Mouse (Mus musculus) gastrocnemius, postnatal 14 days (tissue): Measurements from ENCODE around the gene Plcd1. TPM values are rescaled to one million over a fixed set of nuclear protein-coding genes. Genes with fewer than 3 reads are reported as not detected.

Experiments used
- DNase-seq: peaks from one replicate; pipeline ENCODE4 v3.0.0; 2021; ENCODE audit warnings: mixed read lengths
- intact Hi-C: fragments of 180-260 bp; cut with DNase I; formaldehyde crosslinking; loops from one replicate; pipeline ENCODE4 v1.15.1; 2025; ENCODE audit warnings: low total_unique reads
- total RNA-seq, 2 experiments: library from RNA; stranded (reverse); gene quantifications; 2 replicates each; pipeline ENCODE4 v1.2.3; 2021

Gene Plcd1
- total RNA-seq, 2 experiments from 2014 or later = 11.6 to 11.7 TPM

DNA sequence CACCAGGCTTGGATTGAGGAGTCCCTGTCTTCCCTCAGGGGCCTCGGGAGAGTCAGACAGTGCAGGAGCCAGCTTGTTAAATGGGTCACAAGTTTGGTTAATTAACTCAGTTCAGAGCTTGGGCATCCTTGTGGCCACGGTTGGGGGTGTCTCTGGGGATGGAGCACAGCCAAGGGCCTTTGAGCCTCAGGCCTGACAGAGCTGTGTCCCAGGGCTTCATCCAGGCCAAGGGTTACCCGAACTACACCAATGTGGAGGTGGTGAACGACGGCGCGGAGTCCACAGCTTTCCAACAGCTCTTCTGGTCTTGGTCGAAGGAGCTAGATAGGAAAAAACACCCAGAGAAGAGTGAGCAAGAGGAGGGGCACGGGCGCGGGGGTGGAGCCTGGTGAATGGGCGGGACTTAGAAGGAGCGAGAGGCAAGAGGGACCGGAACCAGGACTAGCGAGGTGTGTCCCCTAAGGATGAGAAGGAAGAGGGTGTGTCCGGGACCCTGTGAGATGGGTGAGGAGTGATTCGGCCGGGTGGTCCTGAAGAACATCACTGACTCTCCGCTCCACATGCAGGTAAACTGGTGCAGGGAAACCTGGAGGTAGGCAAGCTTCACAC lies 30.2 kb downstream of the Plcd1 start:
- intact Hi-C loops = loop anchor here (10.0 kb wide), 1 partner anchor 468 kb away; no protein-coding TSS in a partner anchor
- DNase-seq = no peak

DNA sequence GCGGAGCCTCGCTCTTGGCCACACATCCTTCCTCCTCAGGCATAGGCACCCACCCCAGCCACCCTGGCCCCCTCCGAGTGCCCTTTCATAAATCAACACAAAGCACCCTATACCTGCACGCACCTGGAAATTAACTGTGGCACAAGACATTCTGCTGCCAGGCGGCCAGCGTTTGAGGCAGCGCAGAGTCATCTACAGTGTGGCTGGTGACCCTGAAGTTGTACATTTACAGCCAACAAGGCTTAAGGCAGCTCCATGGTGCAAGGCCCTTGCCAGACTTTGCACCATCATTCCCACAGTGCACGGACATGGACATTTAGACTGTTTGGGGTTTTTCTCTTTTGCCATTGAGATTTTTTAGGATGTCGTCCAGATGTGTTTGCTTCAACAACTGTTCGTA lies 32.6 kb downstream of the Plcd1 start:
- DNase-seq = no peak
- intact Hi-C loops = loop anchor here (10.0 kb wide), 1 partner anchor 466 kb away; no protein-coding TSS in a partner anchor

DNA sequence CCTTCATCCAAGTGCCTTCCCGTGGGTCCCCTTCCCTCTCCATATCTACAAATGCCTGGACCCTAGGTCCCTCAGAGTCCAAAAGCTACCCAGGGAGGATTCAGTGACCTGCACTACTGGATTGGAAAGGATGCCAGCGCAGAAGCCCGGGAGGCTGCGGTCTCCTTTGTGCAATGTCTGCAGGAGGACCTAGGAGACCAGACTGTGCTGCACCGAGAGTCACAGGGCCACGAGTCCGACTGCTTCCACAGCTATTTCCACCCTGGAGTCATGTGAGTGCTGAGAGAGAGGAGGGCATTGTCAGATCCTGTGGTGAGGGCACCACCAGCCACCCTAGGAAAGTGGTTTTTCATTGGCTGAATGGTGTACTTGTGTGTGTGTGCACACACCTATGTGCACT lies 35.1 kb downstream of the Plcd1 start:
- DNase-seq = no peak
- intact Hi-C loops = no loop called here

DNA sequence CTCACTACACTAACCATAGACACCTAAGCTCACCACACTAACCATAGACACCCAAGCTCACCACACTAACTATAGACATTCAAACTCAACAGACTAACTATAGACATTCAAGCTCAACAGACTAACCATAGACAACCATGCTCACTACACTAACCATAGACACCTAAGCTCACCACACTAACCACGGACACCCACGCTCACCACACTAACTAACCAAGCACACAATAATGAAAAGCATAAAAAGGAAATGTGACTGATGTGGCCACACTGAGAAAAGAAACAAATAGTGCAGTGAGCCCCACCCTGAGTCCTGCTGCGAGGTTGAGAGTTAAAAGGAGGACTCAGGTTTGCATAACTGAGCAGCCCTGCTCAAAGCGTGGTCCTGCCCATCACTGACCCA lies 38.0 kb downstream of the Plcd1 start:
- intact Hi-C loops = no loop called here
- DNase-seq = no peak

DNA sequence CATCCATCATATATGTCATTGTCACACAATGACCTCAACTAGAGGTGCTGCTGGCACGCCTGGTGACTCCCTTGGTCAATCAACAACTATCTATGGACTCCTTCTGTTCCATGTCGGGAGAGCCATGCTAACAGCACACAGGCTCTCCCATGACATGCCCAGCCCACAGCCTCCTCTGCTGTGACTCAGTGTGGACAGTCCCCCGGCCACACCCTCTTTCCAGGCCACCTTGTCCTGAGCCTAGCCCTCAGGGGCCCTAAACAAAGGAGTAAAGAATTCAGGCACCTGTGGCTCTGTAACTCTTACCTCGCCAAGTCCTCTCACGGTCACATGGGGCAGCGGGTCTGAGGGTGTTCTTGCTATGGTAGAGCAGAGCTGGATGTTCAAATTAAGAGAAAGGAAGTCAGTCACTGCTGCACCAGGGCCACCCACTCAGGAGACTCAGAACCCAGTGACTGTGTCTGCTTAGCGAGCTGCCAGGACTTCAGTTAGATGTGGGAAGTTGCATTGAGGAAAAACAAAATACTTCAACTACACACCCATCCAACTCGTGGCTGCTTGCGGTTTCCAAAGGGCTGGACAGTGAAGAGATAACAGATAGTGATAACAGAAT lies 39.2 kb downstream of the Plcd1 start:
- no peak for DNase-seq
- intact Hi-C loops = no loop called here

GRCm38 (mm10) chr9:119052154-119052944 lies 41.0 kb downstream of the Plcd1 start, which contains the start of gene Vill:
Gene Vill, plus strand, starts transcription at chr9:119052778.
- intact Hi-C loops = no loop called here
- DNase-seq = no peak

DNA sequence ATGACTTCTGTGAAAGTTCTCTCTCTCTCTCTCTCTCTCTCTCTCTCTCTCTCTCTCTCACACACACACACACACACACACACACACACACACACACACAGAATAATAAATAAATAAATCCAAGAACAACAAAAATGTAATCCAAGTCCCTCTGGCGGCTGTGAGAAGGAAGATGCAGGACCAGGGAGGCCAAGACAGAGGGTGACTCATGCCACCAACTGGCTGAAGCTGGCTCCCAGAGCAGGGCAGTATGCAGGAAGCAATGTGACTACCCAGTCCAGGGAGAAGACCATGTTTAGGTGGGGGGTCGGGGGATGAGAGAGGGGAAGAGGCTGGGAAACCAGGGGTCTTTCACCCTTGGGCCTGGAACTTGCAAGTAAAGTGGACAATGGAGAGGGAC lies 42.1 kb downstream of the Plcd1 start:
- intact Hi-C loops = no loop called here
- no peak for DNase-seq

- intact Hi-C loops = no loop called here
- no peak for DNase-seq
Observed at GRCm38 (mm10) chr9:119048182-119048903, 45.0 kb downstream of the Plcd1 start.

GRCm38 (mm10) chr9:119040101-119040775 lies 53.1 kb downstream of the Plcd1 start:
- intact Hi-C loops = no loop called here
- DNase-seq = no peak

DNA sequence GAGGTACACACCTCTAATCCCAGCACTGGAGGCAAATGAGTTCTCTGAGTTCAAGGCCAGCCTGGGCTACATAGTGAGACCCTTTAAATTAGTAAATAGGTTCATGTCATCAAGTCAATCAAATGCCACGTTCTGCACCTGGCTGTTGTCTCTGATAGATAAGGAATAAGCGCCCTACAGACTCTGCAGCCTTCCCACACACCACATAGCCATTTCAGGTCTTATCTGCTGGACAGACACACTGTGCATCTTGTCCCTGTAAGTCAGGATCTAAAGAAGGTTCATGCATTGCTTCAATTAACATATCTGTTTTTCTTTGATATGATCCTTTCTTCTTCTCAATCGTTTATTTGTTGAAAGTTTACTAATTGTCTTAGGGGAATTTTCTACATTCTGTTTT lies 54.7 kb downstream of the Plcd1 start:
- DNase-seq = no peak
- intact Hi-C loops = no loop called here

- intact Hi-C loops = no loop called here
- DNase-seq = no peak
Observed at GRCm38 (mm10) chr9:119037076-119037730, 56.1 kb downstream of the Plcd1 start.

- peak; percentile 83 for DNase-seq
- intact Hi-C loops = no loop called here
Observed at GRCm38 (mm10) chr9:119035836-119036235, 57.5 kb downstream of the Plcd1 start.

DNA sequence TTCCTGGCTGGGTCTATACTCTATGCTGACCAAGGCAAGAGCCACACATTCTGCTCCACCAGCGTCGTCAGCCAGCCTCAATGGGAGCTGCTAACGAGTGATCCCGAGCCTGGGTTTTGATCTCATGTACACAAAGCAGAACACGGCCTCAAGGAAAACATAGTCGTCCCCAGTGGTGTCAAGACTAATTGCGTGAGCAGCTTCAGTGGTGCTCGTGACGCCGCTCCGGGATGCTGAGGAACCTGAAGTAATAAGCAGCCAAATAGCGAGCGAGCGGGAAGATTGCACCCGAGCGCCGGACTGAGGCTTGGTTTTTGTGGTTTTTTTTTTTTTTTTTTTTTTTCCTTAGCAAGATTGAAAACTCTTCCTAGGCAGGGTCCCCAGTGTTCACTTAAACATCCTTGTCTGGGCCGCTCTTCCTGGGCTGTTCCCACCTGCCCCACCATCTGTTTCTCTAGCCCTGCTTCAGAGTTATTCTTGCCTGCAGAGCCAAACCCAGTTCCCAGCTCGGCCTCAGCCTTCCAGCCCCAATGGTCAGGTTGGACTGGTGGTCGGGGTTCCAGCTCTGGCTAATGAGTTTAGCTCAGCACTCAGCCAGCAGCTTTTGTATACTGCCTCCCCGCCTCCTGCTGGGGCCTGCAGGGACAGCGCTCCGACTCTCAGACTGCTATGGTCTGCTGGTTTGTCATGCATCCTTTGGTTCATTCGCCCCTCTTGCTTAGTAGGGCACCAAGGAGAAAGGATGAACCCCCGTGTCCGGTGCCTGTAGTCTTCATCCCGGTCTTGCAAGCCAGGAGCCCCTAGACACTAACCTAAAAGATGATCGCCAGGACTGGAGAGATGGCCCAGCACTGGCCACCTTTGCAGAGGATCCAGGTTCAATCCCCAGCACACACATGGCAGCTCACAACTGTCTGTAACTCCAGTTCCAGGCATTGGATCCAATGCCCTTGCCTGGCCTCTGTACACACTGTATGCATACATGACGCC lies 58.3 kb downstream of the Plcd1 start:
- intact Hi-C loops = no loop called here
- DNase-seq = no peak

- intact Hi-C loops = no loop called here
- no peak for DNase-seq
Observed at GRCm38 (mm10) chr9:119034069-119034468, 59.2 kb downstream of the Plcd1 start.

DNA sequence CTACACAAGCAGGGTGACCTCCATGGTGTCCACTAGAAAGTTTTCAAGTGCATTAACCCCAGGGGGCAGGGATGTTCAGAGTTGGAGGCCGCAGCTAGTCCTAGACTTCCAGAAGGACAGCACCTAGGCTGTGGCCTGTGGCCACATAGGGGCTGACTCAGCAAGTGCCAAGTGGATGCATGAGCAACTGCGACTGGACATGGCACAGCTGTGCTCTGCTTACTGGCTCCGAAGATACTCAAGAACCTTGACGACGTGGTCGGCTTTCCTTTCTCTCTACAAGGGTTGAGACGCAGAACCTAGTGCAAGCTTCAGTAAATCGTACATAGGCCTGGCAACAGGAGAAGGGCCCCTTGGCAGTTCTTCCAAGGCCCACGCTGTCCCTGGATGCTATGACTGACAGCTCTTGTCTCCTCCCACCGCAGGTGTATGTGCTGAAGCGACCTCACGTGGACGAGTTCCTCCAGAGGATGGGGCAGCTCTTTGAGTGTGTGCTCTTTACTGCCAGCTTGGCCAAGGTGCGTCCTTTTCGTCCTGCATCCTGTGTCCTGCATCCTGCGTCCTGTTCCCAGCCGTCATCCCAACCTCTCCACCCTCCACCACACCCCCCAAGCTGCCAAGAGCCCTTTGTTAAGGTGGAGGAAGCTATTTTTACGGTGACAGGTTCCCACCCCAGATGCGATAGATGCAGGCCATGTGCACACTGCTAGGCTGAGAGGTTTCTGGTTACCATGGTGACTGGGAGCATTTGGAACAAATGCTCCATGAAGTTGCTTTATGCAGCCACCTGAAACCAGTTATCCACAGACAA lies 60.0 kb downstream of the Plcd1 start:
- DNase-seq = no peak
- intact Hi-C loops = no loop called here

DNA sequence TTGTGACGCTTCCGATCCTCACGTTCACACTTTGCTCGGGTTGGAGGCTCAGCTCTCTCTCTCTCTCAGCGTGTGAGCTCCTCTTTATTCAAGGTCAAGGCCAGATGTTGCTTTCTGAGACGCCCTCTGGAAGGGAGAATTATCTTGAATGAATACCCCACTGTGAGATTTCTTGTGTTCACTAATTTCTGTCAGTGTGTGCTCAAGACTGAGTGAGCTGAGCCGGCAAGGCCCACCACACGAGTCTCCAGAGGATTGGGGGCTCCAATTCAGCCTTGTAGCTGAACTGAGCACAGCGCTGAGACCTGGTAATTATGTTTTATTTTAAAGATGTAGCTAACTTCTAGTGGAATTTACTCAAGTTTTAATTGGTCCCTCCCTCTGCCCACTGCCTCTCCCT lies 60.8 kb downstream of the Plcd1 start:
- intact Hi-C loops = no loop called here
- DNase-seq = no peak

DNA sequence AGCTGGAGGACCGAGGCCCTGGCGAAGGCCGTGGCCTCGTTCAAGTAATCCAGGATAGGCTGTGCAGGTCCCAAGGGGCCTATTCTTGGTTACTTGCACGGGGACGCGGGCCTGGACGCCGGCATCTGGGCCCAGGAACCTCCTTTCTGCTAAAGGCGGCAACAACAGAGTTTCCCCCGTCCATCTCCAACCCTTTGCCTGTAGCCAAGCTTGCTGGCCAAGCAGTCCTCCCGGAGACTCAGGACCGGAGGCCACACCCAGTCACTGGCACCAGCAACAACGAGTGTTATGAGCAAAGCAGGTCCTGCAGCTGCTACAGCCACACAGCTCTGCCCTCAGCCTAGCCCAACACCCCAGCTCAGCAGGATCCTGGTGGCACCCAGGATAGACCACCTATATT lies 61.5 kb downstream of the Plcd1 start:
- peak; percentile 86 for DNase-seq
- intact Hi-C loops = no loop called here
